Mouse (Mus musculus) kidney, embryonic 16.5 days (tissue): ENCODE measurements around the gene Ispd. TPM values are rescaled to one million over a fixed set of nuclear protein-coding genes. Genes with fewer than 3 reads are reported as not detected.

ENCODE experiments used
- ATAC-seq: fragments of 200-750 bp; cut with Nextera tagmentation; 2 replicates; pipeline ENCODE4 v1.8.0; 2017; ENCODE audit warnings: moderate TSS enrichment; ENCODE audit not compliant: low FRiP score, low TSS enrichment
- H3K27ac ChIP-seq: fragments of 300-500 bp; sonication (generic); 2 replicates; pipeline ENCODE4 v1.5.1; 2014; ENCODE audit warnings: low read length
- H3K27me3 ChIP-seq: fragments of 300-500 bp; sonication (generic); 2 replicates; pipeline ENCODE4 v1.6.1; 2014; ENCODE audit warnings: low read length, control low read depth, mixed read lengths; ENCODE audit not compliant: insufficient read depth
- H3K36me3 ChIP-seq: fragments of 300-500 bp; sonication (generic); 2 replicates; pipeline ENCODE4 v1.6.1; 2014; ENCODE audit warnings: low read length, control low read depth, mixed read lengths; ENCODE audit not compliant: insufficient read depth
- H3K4me1 ChIP-seq: fragments of 300-500 bp; sonication (generic); 2 replicates; pipeline ENCODE4 v1.6.1; 2014; ENCODE audit warnings: low read length, control low read depth, mixed read lengths; ENCODE audit not compliant: insufficient read depth
- H3K4me2 ChIP-seq: fragments of 300-500 bp; sonication (generic); replicated peaks from 2 replicates; pipeline ENCODE4 v1.6.1; 2014; ENCODE audit warnings: low read depth, low read length
- H3K4me3 ChIP-seq: fragments of 300-500 bp; sonication (generic); 2 replicates; pipeline ENCODE4 v1.5.1; 2014; ENCODE audit warnings: mild to moderate bottlenecking, low read length
- H3K9ac ChIP-seq: fragments of 300-500 bp; sonication (generic); replicated peaks from 2 replicates; pipeline ENCODE4 v1.6.1; 2014; ENCODE audit warnings: low read length
- H3K9me3 ChIP-seq: fragments of 300-500 bp; sonication (generic); 2 replicates; pipeline ENCODE4 v1.6.1; 2016; ENCODE audit warnings: low read length, control low read depth
- WGBS: fragments of 180-500 bp; shearing (Covaris S2); extraction: QIAGEN DNeasy Blood & Tissue Kit; methylation state at CpG from one replicate; pipeline ENCODE4 v1.1.7; 2014; 5-methylcytosine and 5-hydroxymethylcytosine counted together
- polyA plus RNA-seq: library from polyadenylated mRNA; unstranded; fragments of >200 nt; fragmentation: Nextera tagmentation; extraction: Ambion mirVana; gene quantifications from 2 replicates; pipeline ENCODE4 v1.2.1, GENCODE M21; 2015

The Ispd gene
- polyA plus RNA-seq, 1 experiment from 2014 or later: 17.2 TPM

GRCm38 (mm10) chr12:36533160-36533900, 152.1 kb downstream of the Ispd start:
- Histone ChIP-seq H3K27me3 (no peaks in the 10 kb centered on the region), H3K4me3 (no peak overlapping the region), H3K9ac (no peak overlapping the region), H3K4me1 (no peaks in the 10 kb centered on the region), H3K9me3 (no peaks in the 10 kb centered on the region), H3K27ac (peak overlapping the region; percentile 85), H3K4me2 (no peak overlapping the region), H3K36me3 (no peaks in the 10 kb centered on the region)
- ATAC-seq: no peak
- 62% methylated on average over 2 of the region's 2 CpGs for WGBS

GRCm38 (mm10) chr12:36534589-36534988, 153.3 kb downstream of the Ispd start:
- H3K36me3 ChIP-seq: no peaks in the 10 kb centered on the region
- H3K4me1 ChIP-seq: no peaks in the 10 kb centered on the region
- no peak overlapping the region for H3K4me3 ChIP-seq
- H3K9ac ChIP-seq: no peak overlapping the region
- no peaks in the 10 kb centered on the region for H3K27me3 ChIP-seq
- H3K27ac ChIP-seq: no peak overlapping the region
- no peaks in the 10 kb centered on the region for H3K9me3 ChIP-seq
- H3K4me2 ChIP-seq: no peak overlapping the region
- 87% methylated on average over 5 of the region's 5 CpGs for WGBS
- ATAC-seq: no peak

- no peaks in the 10 kb centered on the region for H3K9me3 ChIP-seq
- H3K4me1 ChIP-seq: no peaks in the 10 kb centered on the region
- H3K27me3 ChIP-seq: no peaks in the 10 kb centered on the region
- ATAC-seq: peak; percentile 61; the same call in 1 of the 2 replicates
- H3K4me2 ChIP-seq: no peak overlapping the region
- no peaks in the 10 kb centered on the region for H3K36me3 ChIP-seq
- no peak overlapping the region for H3K9ac ChIP-seq
- no peak overlapping the region for H3K4me3 ChIP-seq
- H3K27ac ChIP-seq: no peak overlapping the region
Measured at GRCm38 (mm10) chr12:36545318-36545717, 164.1 kb downstream of the Ispd start.

- H3K27me3 ChIP-seq: no peaks in the 10 kb centered on the region
- no peaks in the 10 kb centered on the region for H3K36me3 ChIP-seq
- no peak overlapping the region for H3K9ac ChIP-seq
- no peak overlapping the region for H3K4me3 ChIP-seq
- 92% methylated on average over 9 of the region's 9 CpGs for WGBS
- no peaks in the 10 kb centered on the region for H3K9me3 ChIP-seq
- no peak for ATAC-seq
- no peak overlapping the region for H3K4me2 ChIP-seq
- no peak overlapping the region for H3K27ac ChIP-seq
- H3K4me1 ChIP-seq: no peaks in the 10 kb centered on the region
Measured at GRCm38 (mm10) chr12:36549474-36549873, 168.2 kb downstream of the Ispd start.

- H3K9ac ChIP-seq: no peak overlapping the region
- ATAC-seq: no peak
- 96% methylated on average over 1 of the region's 1 CpGs for WGBS
- no peak overlapping the region for H3K4me3 ChIP-seq
- H3K4me2 ChIP-seq: no peak overlapping the region
- no peaks in the 10 kb centered on the region for H3K4me1 ChIP-seq
- no peak overlapping the region for H3K27ac ChIP-seq
- H3K9me3 ChIP-seq: no peaks in the 10 kb centered on the region
- no peaks in the 10 kb centered on the region for H3K36me3 ChIP-seq
- no peaks in the 10 kb centered on the region for H3K27me3 ChIP-seq
Measured at GRCm38 (mm10) chr12:36554697-36555096, 173.4 kb downstream of the Ispd start.

GRCm38 (mm10) chr12:36564146-36564545, 182.9 kb downstream of the Ispd start:
- no peaks in the 10 kb centered on the region for H3K36me3 ChIP-seq
- H3K9ac ChIP-seq: no peak overlapping the region
- WGBS: 63% methylated on average over 2 of the region's 2 CpGs
- no peak for ATAC-seq
- H3K27me3 ChIP-seq: no peaks in the 10 kb centered on the region
- H3K4me2 ChIP-seq: no peak overlapping the region
- H3K9me3 ChIP-seq: no peaks in the 10 kb centered on the region
- H3K4me3 ChIP-seq: no peak overlapping the region
- no peak overlapping the region for H3K27ac ChIP-seq
- no peaks in the 10 kb centered on the region for H3K4me1 ChIP-seq

GRCm38 (mm10) chr12:36566974-36567373, 185.7 kb downstream of the Ispd start:
- WGBS: 92% methylated on average over 1 of the region's 1 CpGs

GRCm38 (mm10) chr12:36570414-36571095, 189.3 kb downstream of the Ispd start:
- 92% methylated on average over 4 of the region's 4 CpGs for WGBS

More at GRCm38 (mm10) chr12:36566974-36567373, 185.7 kb downstream of the Ispd start:
- no peak for ATAC-seq
- H3K9ac ChIP-seq: no peak overlapping the region
- no peak overlapping the region for H3K4me3 ChIP-seq
- no peaks in the 10 kb centered on the region for H3K9me3 ChIP-seq
- H3K4me2 ChIP-seq: no peak overlapping the region
- no peaks in the 10 kb centered on the region for H3K4me1 ChIP-seq
- no peaks in the 10 kb centered on the region for H3K27me3 ChIP-seq
- no peaks in the 10 kb centered on the region for H3K36me3 ChIP-seq
- no peak overlapping the region for H3K27ac ChIP-seq

GRCm38 (mm10) chr12:36584828-36585227, 203.6 kb downstream of the Ispd start:
- no peaks in the 10 kb centered on the region for H3K36me3 ChIP-seq
- H3K4me1 ChIP-seq: no peaks in the 10 kb centered on the region
- H3K27ac ChIP-seq: no peak overlapping the region; the same call in 1 of the 2 replicates
- WGBS: 80% methylated on average over 3 of the region's 3 CpGs
- H3K4me2 ChIP-seq: no peak overlapping the region
- no peak for ATAC-seq
- H3K9me3 ChIP-seq: no peaks in the 10 kb centered on the region
- H3K4me3 ChIP-seq: no peak overlapping the region
- no peaks in the 10 kb centered on the region for H3K27me3 ChIP-seq
- H3K9ac ChIP-seq: no peak overlapping the region

More at GRCm38 (mm10) chr12:36570414-36571095, 189.3 kb downstream of the Ispd start:
- no peaks in the 10 kb centered on the region for H3K27me3 ChIP-seq
- no peaks in the 10 kb centered on the region for H3K9me3 ChIP-seq
- no peaks in the 10 kb centered on the region for H3K36me3 ChIP-seq
- H3K4me1 ChIP-seq: no peaks in the 10 kb centered on the region
- no peak overlapping the region for H3K4me2 ChIP-seq
- H3K9ac ChIP-seq: no peak overlapping the region
- H3K27ac ChIP-seq: no peak overlapping the region
- ATAC-seq: no peak
- H3K4me3 ChIP-seq: no peak overlapping the region
